Mouse (Mus musculus): ENCODE results near the gene Gm15217.

DNA sequence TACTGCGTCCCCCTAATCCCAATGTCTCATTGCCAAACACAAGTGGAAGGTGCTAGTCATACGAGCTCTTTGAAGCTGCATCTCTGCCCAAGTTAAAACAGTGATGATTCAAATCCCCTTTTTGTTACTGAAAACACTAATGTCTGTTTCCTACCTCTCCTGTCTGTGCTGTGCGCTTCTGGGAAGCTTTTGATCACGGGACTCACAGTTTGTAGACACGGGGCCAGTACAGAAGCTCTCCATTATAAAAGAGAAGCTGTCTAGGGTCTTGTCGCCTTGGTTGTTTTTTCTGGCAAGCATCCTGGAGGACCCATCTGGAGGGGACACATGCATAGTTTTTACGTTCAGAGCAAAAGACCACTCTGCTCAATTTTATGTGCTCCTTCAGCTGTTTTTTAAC lies 21.9 kb upstream of the Gm15217 start:
- TF ChIP-seq CTCF (IDR thresholded peaks at IDR 0.05; ENCODE audit: low read depth, low read length) (no peak), POLR2A (IDR thresholded peaks at IDR 0.05; ENCODE audit: extremely low read depth, insufficient read depth, low read length) (no peak)
